Mouse (Mus musculus): ENCODE results near the gene Otop3.

Otop3 gene

DNA sequence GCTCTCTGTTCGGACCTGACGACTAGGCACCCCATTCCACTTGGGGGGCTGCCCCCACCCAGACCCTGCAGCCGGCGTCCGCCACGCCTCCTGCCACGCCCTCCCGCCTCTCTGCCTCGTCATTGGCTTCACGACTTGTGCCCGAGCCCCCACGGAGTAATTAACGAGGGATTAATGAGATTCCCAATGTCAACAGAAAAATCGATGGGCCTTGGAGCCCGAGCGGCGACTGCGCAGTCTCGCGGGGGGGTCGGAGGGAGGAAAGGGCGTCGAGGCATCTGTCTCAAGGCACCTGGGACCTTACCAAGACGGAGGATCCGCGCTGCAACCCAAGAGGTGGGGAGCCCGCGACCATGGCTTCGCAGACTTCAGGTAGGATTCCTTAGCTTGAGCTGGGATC, at the start of gene Otop3:
Gene Otop3, plus strand, starts transcription at position 201 of the 400 bp plus-strand sequence.
- no peak for ATAC-seq (ENCODE audit: low TSS enrichment)

DNA sequence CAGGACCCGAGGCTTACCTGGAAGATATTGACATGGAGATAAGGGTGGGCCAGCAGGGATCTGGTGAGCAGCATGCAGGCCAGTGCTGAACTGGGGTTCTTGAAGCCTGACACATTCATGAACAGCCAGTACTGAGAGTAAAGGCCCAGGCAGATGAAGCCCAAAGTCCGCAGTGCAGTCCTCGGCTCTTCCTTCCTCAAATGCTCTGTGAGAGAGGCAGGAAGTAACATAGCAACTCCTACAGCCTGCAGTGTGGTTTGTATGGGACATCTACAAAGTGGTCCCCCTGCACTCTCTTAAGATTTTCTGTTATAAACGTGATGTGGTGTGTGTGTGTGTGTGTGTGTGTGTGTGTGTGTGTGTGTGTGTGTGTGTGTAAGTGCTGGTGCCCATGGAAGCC, 49.2 kb upstream of the Otop3 start:
- ATAC-seq (ENCODE audit: low TSS enrichment) = no peak

DNA sequence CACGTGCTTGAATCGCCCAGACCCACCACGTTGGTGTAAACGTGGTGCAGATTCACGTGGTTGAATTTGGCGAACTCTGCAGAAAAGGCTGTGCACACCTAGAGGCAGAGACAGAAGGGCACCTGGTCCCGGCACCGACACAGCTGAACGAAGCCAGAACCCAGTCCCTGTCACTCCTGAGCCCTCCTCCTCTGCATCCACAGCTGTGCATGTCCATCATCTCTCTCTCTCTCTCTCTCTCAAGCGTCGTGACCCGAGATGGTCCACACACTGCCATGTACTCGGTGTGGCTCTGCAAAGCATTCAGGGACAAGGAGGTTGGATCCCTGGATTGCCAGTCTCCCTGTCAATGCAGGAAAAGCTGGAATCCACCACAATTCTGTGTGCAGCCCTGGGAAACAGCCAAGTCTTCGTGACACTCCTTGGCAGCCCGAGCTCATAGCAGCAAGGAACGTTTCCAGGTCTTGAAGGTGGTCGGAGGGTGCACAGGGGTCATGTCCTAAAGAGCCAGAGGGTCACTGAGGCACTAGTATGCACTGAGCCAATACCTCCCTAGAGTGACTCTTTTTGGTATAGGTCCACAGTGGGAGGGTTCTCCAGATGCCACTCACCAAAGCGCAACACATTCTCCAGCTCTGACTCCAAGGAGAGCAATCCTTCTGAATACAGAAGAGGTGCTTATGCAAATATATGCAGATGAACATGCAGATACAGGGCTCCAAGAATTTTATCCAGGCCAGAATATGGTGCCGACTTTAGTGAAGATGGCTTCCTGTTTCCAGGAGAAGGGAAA, 48.1 kb upstream of the Otop3 start:
- ATAC-seq (ENCODE audit: low TSS enrichment) = peak; percentile 79

DNA sequence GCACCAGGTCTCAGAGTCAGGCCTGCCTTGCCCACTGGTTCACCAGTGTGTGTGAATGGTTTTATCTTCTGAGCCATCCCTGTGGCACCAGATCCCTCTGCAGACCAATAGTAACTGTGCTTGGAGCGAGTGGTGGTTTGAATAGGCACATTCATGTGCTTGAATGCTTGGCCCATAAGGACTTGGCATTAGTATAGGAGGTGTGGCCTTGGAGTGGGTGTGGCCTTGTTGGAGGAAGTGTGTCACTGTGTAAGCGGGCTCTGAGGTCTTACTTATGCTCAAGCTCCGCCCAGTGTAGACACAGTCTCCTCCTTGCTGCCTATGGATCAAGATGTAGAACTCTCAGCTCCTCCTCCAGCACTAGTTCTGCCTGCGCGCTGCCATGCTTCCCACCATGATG, 47.1 kb upstream of the Otop3 start:
- ATAC-seq (ENCODE audit: low TSS enrichment) = no peak

DNA sequence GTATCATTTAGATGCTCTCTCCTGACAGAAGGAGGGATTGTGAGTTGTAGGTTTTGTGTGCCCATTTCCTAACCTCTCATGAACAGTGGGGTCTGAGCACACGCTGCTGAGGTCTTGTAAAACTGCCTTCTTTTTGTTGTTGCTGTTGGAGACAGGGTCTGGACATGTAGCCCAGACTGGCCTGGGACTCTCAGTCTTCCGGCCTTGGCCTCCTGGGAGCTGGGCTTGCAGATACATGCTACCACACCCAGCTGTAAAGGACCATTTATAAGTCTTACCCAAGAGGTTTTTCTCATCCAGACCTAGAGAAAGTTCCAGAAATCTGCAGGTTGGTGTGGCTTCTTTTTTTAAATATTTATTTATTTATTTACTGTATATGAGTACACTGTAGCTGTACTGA, 46.2 kb upstream of the Otop3 start:
- no peak for ATAC-seq (ENCODE audit: low TSS enrichment)

DNA sequence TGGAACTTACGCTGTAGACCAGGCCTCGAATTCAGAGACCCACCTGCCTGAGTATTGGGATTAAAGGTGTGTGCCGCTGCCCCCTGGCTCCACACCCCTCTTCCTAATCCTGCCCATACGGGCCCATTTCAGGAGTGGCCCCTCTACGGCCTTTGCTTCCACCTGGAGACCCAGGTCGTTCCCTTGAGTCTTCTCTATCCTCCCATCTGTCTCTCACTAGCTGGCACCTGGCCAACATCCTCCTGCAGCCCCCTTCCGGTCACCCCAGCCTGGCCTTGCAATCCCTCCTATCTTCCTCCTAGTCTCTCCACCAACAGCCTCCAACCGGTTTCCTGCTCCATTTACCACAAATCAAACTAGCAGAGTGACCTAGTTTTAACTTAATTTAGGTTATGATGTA, 44.6 kb upstream of the Otop3 start:
- ATAC-seq (ENCODE audit: low TSS enrichment) = no peak

DNA sequence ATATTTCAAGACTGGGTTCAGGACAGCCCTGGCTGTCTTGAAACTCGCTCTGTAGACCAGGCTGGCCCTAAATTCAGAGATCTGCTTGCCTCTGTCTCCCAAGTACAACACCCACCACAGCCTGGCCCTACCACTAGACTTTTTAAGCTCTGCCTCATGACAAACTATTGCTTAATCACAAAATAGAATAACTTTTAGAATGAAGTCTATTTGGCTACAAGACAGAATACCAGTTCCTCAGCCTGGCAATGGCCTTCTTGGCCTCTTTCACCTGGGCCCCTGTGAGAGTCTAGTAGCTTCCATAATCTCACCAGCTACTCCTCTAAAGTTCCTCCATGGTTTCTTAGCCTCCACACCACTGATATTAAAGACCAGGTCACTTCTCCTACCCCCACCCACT, 44.2 kb upstream of the Otop3 start:
- ATAC-seq (ENCODE audit: low TSS enrichment) = no peak

DNA sequence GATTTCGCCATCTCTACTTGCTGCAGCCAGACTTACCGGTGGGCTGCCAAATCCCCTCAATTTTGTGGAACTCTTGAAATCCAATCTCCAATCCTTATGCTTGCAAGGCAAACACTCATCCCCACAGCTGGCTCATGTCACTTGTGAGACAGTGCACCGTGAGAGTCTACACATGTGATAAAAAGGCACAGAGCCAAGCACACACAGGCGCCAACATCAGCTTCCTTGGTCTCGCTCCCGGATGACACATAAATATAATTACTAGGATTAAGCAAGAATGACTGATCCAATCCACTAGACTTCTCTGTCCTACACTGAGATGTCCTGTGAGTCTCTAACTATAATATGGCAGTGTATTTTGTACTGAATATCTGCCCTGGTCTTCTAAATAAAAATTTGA, 43.6 kb upstream of the Otop3 start:
- no peak for ATAC-seq (ENCODE audit: low TSS enrichment)

DNA sequence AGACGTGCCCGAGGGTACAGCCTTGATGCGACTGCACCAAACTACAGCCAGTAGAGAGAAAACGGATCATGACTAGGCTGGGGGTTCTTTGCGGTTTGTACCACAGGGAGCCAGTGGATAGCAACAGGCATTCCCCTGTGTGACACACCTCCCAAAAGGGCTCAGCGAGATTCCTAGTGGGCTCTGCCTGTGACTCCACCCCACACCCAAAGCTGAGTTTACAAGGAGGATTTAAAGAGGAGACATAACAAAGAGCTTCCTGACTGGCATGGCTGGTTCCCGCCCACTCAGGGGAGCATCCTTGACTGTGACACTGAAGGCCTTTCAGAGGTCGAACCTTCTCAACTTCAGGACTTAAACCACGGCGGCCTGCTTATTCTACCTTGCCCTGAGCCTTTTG, 43.0 kb upstream of the Otop3 start:
- ATAC-seq (ENCODE audit: low TSS enrichment) = no peak

DNA sequence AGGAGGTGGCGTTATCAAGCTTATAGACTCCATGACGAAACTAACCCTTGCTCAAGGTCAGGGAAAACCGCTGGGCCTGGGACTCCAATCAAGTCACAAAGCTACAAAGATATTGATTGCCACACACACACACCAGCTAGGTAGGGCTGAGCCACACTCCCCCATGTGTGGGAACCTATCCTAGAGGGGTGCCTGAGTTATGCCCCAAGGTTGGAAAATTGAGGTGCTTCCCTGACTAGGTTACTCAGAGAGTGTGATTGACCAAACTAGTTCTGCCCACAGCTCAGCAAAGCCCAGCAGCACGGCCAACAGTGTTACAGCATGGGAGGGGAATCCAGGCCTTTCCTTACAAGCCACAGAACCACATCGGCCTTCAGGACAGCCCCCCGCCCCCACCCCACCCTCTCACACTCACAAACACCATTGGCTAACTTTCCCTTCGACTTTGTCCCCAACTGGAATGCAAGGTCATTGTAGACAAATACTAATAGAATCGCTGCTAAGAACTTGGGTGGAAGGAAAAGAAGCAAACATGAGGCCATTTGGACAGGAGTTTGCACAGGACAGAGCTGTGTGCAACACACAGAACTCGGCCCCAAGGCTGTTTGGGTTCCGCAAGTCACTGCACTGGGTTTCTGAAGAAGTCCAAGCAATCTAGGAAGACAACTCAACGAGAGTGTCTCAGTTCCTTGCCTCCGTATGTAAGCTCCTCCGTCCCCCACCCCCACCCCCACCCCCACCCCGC, 41.7 kb upstream of the Otop3 start:
- ATAC-seq (ENCODE audit: low TSS enrichment) = no peak

DNA sequence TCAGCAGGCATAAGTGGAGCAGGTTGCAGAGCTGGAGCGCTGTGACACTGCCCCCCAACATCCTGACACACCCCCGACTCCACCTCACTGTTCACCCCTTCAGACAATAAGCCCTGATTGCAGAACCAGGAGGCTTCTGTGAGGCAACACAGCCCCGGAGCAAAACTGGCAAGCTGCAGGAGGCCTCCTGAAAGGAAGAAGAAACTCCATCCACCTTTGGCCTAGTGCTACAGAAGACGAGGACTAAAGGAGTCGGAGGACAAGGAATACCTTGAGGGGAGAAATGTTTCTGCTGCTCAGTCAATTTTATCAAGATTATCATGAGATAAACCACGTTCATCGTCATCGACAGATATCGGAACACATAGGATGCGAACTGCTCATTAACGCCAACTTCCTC, 38.6 kb upstream of the Otop3 start:
- no peak for ATAC-seq (ENCODE audit: low TSS enrichment)

DNA sequence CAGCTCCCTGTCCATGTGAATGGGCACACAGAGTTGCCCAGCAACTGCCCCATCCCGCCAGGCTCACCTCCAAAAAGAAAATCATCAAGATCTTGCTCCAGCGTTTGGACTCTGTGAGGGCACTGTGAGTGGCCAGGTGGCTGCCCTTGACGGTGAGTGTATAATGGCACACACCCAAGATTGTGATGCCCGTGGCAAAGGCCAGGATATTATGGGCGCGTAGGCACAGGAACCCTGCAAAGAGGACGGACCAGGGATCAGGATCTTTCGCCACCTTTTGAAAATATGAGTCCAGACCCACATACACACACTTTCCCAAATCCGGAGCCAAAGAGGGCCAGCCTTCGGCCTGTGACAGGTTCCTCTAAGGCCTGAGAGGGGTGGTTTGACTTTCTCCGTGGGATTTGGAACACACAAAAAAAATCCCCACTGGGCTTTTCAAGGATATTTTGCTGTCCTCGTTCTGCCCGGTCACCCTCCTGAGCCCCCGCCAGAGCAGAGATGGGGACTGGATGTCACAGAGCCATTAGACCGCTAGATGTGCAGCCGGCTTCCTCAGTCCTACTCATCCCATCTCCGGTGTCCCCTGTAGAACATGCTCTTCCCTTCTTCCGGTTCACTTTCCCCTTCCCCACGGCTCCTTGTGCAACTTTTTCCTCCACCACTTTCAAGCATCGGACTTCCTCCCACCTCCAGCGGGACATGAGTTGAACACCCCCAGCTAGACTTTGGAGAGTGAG, 37.9 kb upstream of the Otop3 start:
- no peak; the same call in 1 of the 2 replicates for ATAC-seq (ENCODE audit: low TSS enrichment)

DNA sequence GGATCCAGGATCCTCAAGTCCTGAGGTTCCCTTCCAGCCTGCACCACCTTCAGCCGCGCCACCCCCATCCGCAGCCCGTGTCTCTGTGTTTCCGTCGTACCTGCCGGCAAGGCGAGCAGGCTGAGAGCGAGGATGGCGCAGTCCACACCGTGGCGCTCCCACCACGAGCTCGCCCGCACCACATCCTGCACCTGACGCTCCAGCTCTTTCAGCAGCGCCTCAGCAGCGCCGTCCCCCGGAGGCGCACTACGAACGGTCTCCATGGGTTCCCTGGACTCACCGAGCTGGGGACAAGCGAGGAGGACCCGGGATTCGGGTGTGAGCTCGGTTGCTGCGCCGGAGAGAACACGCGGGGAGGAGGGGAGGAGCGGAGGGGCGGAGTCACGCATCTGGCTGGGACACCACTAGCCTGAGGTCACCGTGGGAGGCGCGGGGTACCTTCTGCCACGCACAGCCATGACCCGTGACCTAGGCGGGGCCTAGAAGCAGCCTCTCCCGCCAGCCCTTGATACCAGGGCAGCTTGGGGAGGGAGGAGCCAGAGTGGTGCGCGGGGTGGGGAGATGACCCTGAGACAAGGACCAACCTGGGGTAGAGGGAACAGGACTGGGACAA, 37.2 kb upstream of the Otop3 start, which contains the start of gene Fads6:
Gene Fads6, minus strand, starts transcription at position 450 of the 613 bp plus-strand sequence.
- ATAC-seq (ENCODE audit: low TSS enrichment) = peak; percentile 90

DNA sequence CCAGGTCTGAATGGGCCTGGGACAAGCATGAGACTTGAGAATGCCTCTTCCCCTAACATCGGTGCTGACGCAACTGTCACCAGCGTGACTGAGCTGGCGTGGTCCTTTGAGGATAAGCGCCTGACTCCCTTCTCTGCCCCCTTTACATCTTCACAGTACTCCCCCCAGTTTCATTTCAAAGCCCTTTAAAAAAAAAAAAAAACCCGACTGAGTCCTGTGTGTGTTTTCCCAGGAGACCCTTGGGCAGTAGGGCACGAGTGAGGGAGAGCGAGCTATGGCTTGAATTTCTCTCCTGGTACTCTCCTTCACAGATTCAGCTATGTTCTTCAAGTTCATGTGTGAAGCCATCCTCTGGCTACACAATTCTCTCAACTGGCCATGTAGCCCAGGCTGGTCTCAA, 36.4 kb upstream of the Otop3 start:
- ATAC-seq (ENCODE audit: low TSS enrichment) = no peak

DNA sequence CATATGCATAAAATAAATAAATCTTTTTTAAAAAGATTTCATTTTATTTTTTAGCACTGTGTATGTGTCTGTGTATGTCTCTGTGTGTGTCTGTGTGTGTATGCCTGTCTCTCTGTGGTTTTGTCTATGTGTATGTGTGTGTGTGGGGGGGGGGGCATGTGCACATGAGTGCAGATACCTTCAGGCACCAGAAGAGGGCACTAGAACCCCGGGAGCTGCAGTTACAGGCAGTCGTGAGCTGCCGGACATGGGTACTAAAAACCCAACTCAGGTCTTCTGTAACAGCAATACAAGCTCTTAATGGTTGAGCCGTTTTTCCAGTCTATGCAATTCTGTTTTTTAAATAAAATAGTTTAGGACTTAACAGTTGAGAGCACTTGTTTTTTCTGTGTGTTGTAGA, 33.8 kb upstream of the Otop3 start:
- no peak for ATAC-seq (ENCODE audit: low TSS enrichment)

DNA sequence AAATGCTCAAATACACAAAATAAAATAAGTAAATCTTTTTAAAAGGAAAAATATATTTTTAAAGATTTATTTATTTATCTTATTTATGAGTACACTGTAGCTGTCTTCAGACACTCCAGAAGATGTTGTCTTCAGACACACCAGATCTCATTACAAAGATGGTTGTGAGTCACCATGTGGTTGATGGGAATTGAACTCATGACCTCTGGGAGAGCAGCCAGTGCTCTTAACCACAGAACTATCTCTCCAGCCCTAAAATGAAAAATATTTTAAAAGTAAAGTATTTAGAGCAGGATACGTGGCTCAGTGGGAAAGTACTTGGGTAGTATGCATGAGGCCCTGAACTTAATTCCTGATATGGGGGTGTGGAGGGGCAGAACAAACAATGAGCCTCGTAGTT, 33.2 kb upstream of the Otop3 start:
- no peak for ATAC-seq (ENCODE audit: low TSS enrichment)

DNA sequence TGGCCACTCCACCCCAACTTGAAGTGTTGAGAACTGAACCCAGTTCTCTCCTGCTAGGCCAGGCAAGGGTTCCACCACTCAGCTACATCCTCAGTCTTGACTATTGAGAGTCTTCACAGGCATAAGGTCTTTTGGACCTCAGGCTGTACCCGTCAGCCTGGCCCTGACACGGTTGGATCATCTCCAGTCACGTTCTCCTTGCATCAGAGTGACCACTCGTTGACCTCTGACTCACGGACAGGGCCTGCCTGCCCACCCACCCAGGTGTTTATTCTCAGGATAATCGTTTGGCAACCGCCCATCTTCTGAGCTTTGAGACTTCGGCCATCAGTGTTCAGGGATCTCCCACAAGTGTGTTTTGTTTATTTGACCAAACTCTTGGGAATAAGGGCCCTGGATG, 31.4 kb upstream of the Otop3 start:
- ATAC-seq (ENCODE audit: low TSS enrichment) = no peak

DNA sequence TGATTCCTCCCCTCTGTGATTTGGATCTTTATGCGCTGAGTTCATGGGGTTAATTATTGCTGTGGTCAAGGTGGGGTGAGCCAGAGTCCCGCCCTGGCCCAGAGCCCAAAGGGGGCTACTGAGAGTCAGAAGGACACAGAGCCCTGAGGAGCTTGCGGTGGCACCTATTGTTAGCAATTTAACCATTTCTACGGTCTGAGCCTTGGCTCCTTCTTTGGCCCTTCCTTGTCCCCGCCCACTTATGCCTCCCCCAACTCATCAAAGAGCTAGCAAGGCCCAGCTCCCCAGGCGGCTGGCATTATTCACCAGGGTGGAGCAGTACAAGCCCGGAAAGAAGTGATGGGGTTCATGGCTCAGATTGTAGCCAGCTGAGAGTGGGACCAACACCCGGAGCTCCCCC, 27.7 kb upstream of the Otop3 start, which contains the start of gene Otop2:
Gene Otop2, plus strand, starts transcription at position 301 of the 400 bp plus-strand sequence.
- ATAC-seq (ENCODE audit: low TSS enrichment) = no peak

DNA sequence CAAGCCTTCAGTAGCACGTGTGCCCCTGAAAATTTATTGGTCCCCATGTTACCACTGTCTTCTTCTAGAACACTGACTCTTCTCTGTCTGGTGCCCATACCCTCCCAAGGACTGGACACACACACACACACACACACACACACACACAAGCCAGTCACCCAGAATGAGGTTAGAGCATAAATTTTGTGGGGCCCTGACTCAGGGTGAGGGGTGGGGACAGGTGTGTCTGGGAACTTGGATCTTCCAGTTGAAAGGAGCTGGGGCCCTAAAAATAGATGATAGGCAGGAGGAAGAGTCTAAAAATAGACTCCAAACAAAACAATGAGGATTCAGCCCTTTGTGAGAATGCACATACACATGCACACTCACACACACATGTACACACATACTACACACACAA, 25.8 kb upstream of the Otop3 start:
- no peak for ATAC-seq (ENCODE audit: low TSS enrichment)

DNA sequence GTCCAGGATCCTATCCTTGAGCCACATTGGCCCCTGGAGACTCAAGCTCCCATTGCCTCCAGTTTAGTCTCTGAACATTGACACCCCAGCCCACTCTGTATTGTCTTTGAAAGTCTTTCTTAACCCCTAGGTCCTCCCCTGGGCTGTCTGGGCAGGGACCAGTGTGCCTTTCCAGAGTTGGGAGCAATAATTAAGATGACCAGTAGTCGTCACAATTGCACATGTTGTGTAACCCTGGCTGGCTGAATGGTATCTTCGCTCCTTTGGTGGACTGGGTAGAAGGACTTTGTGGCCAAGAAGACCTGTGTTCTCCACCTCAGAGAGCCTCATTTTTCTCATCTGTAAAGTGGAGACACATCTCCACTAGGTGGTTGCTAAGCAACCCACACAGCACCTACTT, 20.3 kb upstream of the Otop3 start:
- ATAC-seq (ENCODE audit: low TSS enrichment) = no peak

DNA sequence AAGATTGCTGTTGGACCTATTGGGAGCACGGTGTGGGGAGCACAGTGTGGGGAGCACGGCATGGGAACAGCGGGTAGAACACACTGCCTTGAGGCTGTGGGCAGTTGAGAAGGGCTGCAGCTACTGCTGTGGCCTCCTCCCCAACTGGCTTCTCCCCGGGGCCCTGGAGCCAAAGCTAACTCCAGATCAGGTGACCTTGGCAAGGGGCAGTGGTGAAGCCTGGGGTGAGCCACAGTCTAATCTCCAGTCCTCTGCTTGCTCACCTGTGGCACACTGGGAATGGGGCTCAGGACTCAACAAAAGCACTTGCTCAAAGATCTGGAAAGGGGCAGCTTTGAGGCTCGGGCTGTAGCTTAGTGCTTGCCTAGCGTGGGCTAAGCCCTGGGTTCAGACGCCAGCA, 17.3 kb upstream of the Otop3 start:
- no peak for ATAC-seq (ENCODE audit: low TSS enrichment)

Data from frontal cortex, adult (tissue).